Mouse (Mus musculus) myocyte (in vitro differentiated cells): Measurements from ENCODE around the gene Spop.
A peak's percentile ranks its signal among the peaks of the same experiment; 100 is the strongest.

ENCODE experiments used
- CEBPB ChIP-seq: IDR thresholded peaks from 2 replicates; pipeline ENCODE4 v1.6.1; 2011; ENCODE audit warnings: mild to moderate bottlenecking, moderate library complexity; ENCODE audit not compliant: poor library complexity, insufficient read depth, severe bottlenecking
- E2F4 ChIP-seq: IDR thresholded peaks from one replicate; pipeline ENCODE4 v1.6.1; 2011; ENCODE audit warnings: mild to moderate bottlenecking, control low read depth, moderate library complexity; ENCODE audit not compliant: insufficient read depth
- MAX ChIP-seq: IDR thresholded peaks from one replicate; pipeline ENCODE4 v1.6.1; 2011; ENCODE audit warnings: low read depth, mild to moderate bottlenecking, control low read depth
- MYOD1 ChIP-seq, 3 experiments: IDR thresholded peaks; one replicate each; pipeline ENCODE4 v1.6.1; 2011; ENCODE audit warnings: control low read depth in 2 of 3, low read depth in 2 of 3, mild to moderate bottlenecking in 2 of 3, moderate library complexity in 1 of 3; ENCODE audit not compliant: insufficient read length in 2 of 3, control insufficient read depth in 1 of 3
- MYOG ChIP-seq, 3 experiments: IDR thresholded peaks; one replicate each; pipeline ENCODE4 v1.6.1; 2011; ENCODE audit warnings: control low read depth in 2 of 3, low read depth in 2 of 3, mild to moderate bottlenecking in 2 of 3; ENCODE audit not compliant: insufficient read length in 2 of 3, control insufficient read depth in 1 of 3, insufficient read depth in 1 of 3
- POLR2A ChIP-seq: IDR thresholded peaks from one replicate; pipeline ENCODE4 v1.6.1; 2011; ENCODE audit warnings: low read depth, mild to moderate bottlenecking, control low read depth, moderate library complexity; ENCODE audit not compliant: insufficient read length
- POLR2AphosphoS2 ChIP-seq: IDR thresholded peaks from one replicate; pipeline ENCODE4 v1.6.1; 2011; ENCODE audit warnings: low read depth, control low read depth; ENCODE audit not compliant: insufficient read length
- SRF ChIP-seq: IDR thresholded peaks from one replicate; pipeline ENCODE4 v1.6.1; 2011; ENCODE audit warnings: low read depth; ENCODE audit not compliant: control insufficient read depth, insufficient read length
- TCF12 ChIP-seq: IDR thresholded peaks from one replicate; pipeline ENCODE4 v1.6.1; 2011; ENCODE audit warnings: mild to moderate bottlenecking, control low read depth; ENCODE audit not compliant: poor library complexity, insufficient read depth, severe bottlenecking
- TCF3 ChIP-seq: IDR thresholded peaks from one replicate; pipeline ENCODE4 v1.6.1; 2011; ENCODE audit warnings: low read depth, control low read depth; ENCODE audit not compliant: insufficient read length
- USF1 ChIP-seq: IDR thresholded peaks from one replicate; pipeline ENCODE4 v1.6.1; 2011; ENCODE audit warnings: low read depth, mild to moderate bottlenecking, control low read depth, moderate library complexity

- no peak for TF ChIP-seq E2F4
- TF ChIP-seq MAX: no peak
- TF ChIP-seq POLR2A: no peak
- TF ChIP-seq POLR2AphosphoS2: no peak
- TF ChIP-seq USF1: no peak
- TF ChIP-seq MYOG (IDR thresholded peaks at IDR 0.05; ENCODE audit: control insufficient read depth in 1 of 3, insufficient read depth in 1 of 3, insufficient read length in 2 of 3, low read depth in 2 of 3): peak; percentile 9 to 75 (median 64)
- no peak for TF ChIP-seq TCF12
- TF ChIP-seq MYOD1 (IDR thresholded peaks at IDR 0.05; ENCODE audit: control insufficient read depth in 1 of 3, insufficient read length in 2 of 3, low read depth in 2 of 3): peak in 2 of 3 experiments; percentile 58 to 62
- TF ChIP-seq CEBPB: no peak
- TF ChIP-seq SRF: no peak
- TF ChIP-seq TCF3: no peak
Measured at GRCm38 (mm10) chr11:95533484-95534160, 119.7 kb downstream of the Spop start.
